Mouse (Mus musculus) kidney, adult 2 months (tissue): ENCODE measurements around the gene Olfr961.

Experiments
- CTCF ChIP-seq: fragments of 200-500 bp; conservative IDR thresholded peaks from 2 replicates; pipeline ENCODE4 v1.5.1; 2011; ENCODE audit warnings: low read depth, mild to moderate bottlenecking, control low read depth, low read length, moderate library complexity, mixed read lengths; ENCODE audit not compliant: insufficient read depth, insufficient read length
- POLR2A ChIP-seq: fragments of 200-500 bp; IDR thresholded peaks from one replicate; pipeline ENCODE4 v1.6.1; 2011; ENCODE audit warnings: low read depth, low read length, control low read depth

DNA sequence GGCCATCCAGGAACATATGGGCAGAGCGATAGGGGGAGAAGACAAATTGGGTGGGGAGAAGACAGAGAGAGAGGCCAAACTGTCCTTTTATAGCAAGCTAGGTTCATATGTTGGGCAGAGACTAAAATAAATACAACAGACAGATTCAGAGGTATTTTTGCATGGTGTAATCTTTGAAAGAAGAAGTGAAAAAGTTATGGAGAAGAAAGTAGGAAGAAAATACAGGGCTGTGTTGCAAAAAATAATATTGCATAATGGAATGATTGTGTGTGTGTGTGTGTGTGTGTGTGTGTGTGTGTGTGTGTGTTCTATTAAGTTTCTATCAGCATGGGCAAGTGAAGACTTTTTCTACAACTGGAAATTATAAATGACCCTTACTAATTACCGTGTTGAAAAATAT is 15.8 kb upstream of the Olfr961 start:
- no peak for TF ChIP-seq POLR2A
- no peak for TF ChIP-seq CTCF
